Mouse (Mus musculus) right cerebral cortex, postnatal 25 days (tissue): ENCODE results near the gene Tldc1.

Experiments used
- DNase-seq: peaks from one replicate; pipeline ENCODE4 v3.0.0; 2022

The Tldc1 gene

DNA sequence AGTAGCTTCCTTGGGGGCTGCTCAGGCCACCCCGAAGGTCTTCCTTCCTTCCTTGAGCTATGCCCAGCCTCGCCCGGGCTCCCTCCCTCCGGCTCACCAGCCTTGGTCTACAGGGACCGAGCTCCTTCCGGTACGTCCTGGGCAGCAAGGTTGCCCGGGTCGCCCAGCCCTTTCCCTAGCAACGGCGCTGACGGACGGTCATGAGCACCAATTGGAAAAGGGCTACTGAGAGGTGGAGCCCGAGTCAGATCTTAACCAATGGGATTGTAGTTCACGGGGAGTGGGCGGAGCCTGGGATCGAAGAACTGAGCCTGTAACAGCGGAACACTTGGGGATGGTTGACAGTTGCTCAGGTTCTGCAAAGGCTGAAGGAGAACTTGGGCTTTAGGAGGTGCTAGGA, at the start of gene Tldc1:
Gene Tldc1 (minus strand): TSS at position 154 of the 400 bp plus-strand sequence.
- peak; percentile 99 for DNase-seq

DNA sequence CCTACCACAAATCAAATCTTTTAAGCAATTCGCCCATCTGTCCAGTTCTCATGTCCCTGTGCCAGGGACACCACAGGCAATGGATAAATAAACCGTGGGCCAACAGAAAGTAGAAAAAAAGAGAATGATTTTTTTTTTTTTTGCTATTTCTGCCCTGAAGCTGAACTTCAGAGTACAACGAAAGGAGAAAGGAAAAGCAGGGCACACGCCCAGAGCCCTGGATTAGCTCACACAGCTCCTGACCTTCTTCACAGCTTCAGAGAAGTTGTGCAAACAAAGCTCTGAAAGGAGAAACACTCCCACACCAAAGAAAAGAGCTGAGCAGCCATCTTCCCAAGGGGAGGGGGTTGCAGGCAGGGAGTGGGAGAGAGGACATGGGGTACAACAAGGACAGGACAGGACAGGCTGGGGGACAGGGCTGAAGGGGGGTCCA, 49.5 kb upstream of the Tldc1 start:
- DNase-seq: no peak

DNA sequence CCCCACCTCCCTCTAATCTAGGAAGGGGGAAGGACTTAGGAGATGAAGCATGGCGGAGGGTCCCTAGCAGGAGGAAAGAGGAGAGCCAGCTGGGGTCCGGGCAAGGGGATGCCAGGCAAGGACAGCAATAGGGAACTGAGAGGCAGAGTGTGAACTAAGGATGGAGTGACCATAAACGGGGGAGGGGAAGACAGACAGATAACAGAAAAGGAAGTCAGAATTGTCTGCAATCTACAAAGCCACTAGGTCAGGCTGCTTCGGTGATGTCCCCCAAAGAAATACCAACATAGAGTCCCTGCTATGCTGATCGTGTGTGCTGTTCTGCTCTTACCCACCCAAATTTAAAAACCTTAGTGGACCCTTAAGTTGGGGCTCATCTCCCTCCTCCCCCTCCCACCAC, 48.8 kb upstream of the Tldc1 start:
- DNase-seq: no peak

DNA sequence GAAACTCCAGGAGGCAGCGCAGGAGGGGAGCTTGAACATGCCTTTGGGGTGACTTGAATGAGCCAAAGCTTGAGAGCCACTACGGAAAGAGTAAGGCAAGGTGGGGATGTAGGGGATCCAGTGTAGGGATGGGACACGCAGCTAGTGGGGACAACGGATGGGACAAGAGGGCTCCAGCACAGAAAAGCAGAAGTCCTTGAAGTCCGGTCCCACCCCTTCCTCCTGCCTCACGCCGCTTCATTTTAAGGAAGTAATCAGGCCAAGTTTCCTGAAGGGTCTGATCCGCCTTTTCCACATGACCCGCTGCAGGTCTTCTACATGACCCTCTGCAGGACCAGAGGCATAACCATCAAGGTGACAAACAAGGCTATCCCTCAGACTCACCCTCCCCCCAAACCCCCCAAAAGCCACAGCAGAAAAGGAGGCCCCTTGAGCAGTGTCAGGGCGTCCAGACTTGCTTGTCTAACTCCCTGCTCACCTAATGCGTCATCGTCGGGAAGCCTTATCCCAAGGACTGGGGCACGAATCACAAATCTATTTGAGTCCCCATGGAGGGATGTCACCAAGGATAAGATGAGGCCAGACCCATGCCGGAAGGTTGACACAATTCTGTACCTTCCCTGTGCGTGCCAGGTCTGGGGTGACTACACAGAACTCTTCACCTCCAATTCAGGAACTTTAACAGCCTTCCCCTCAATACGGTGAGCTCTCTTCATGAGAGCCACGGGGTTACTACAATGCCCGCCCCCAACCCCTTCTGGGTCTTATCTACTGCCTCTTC, 47.9 kb upstream of the Tldc1 start:
- no peak for DNase-seq

DNA sequence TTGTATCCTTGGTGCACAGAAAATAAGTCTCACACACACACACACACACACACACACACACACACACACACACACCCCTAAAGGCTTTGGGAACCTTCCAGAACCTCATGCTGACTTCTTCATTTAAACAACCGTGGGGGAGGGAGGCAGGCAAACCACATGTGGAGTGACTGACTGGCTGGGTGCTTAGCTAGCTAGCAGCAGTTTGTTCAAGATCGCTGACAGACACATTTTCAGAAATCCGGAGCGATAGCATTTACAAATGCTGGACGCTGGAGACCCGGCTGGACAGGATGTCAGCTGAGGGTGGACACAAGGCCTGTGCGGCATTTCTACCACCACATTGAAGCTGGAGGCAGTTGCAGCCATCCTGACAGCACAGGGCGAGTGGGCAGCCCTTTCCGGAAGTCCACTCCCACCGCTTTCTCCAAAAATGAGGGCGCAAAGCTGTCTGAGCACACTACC, 46.6 kb upstream of the Tldc1 start:
- peak; percentile 46 for DNase-seq

DNA sequence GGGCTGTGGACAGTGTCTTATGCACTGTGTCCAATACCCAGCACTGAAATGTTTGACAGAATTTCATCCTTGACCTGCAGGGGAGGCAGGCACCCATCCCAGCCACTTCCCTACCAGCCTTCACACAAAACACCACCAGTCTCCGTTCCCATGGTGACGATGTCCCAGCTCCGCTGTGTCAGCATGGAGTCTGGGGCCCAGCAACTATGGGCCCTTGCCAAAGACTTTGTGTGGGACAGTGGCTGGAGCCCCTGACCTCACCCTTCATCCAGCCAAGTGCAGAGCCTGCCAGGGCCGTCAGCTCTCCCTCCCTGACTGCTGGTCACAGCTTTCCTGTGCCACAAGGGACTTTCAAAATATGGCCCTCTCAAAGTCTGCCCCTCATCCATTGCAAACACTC, 45.9 kb upstream of the Tldc1 start:
- DNase-seq: peak; percentile 43

DNA sequence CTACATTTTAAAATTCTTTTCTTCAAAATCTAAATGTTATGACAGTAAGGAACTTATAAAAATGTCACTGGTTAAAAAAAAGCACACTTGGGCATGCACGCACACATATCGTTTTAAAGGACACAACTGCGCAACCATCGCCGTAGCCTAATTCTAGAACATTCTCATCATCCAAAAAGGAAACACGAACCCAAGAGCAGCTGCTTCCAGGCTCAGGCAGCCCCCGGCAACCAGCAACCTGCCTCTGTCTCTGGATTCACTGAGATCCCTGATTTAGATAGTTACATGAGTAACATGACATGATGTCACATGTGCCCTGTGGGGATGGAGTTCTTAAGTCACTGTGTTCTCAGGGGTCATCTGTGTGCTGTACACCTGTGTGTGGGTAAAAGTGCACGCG, 45.1 kb upstream of the Tldc1 start:
- no peak for DNase-seq

DNA sequence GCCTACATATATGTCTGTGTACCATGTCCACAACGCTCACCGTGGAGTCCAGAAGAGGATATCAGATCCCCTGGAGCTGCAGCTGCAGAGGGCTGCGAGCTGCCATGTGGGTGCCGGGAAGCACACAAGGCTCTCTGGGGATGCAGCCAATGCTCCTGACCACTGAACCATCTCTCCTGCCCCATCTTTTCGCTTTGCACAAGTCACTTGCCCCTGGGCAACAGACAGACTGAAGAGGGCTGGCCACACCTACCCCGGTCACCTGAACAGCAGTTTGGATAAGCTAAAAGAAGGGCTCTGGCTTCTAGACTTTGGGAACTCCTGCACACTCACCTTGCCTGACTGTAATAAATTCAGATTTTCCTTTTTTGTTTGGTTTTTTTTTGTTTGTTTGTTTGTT, 43.5 kb upstream of the Tldc1 start:
- no peak for DNase-seq

DNA sequence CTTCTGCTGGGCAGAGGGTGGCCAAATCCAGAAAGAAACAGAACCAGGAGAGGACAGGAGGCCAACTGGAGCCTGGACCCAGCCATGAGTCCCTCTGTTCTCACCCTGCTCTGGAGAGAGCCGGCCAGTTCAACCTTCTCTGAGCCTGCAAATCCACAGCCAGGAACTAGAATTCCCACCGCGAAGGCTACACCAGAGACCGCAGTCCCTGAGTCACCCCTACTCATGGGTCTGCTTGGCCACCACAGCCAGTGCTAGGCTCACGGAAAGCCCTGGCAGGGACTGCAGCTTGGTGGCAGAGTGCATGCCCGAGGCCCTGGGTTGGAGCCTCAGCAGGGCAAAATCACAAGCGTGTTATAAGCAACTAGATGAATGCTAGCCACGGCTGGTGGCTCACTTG, 41.8 kb upstream of the Tldc1 start:
- DNase-seq: no peak

DNA sequence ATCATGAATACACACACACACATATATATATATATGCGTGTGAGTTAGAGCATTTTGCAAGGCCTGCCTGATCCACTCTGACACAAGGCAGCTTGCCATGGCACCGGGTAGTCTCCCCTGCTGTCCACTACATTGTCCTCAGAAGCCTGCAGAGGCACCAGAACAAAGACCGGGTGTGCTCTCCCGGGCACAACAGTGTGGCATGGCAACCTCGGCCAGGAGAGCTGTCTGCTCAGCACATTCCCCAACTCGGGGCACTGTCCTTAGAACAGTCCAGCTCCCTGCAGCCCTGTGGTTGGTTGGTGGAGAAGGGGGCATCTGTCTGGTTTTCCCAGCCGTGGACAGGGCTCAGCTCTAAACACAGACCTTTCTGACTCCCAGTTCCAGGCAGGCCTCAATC, 41.1 kb upstream of the Tldc1 start:
- no peak for DNase-seq

DNA sequence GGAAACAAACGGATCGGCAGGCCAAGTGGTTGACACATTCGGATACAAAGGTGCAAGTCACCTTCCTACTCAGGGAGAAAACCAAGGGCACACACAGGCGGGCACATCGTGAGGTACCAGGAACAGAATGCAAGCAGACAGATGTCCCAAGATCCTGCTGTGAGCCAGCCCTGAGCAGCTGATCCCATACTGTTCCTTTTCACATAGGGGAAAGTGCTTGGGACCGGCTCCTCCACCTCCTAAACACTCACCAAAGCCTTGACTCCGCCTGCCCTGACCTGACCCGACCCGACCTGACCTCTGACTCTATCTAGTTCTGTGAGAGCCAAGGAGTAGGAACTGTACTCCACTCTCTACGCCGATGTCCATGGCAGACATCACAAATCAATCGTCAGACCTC, 39.2 kb upstream of the Tldc1 start:
- no peak for DNase-seq

DNA sequence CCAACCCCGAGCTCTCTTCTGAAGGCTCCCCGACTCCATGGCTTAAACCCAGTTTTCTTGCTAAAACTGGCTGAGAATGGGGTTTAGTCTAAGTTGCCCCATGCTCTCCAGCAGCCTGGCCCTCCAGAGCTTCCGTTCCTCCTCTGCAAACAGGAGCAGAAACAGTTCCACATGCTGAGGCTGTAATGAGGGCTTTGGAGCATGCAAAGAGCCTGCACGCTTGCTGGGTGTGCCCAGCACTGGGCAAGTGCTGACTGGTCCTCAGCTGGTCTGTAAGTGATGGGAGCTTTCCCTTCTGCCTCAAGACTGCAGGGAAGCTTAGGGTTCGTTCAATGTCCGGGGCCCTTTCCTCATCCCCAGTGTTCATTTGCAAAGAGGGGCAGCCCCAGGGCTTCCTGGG, 38.0 kb upstream of the Tldc1 start:
- DNase-seq: no peak

DNA sequence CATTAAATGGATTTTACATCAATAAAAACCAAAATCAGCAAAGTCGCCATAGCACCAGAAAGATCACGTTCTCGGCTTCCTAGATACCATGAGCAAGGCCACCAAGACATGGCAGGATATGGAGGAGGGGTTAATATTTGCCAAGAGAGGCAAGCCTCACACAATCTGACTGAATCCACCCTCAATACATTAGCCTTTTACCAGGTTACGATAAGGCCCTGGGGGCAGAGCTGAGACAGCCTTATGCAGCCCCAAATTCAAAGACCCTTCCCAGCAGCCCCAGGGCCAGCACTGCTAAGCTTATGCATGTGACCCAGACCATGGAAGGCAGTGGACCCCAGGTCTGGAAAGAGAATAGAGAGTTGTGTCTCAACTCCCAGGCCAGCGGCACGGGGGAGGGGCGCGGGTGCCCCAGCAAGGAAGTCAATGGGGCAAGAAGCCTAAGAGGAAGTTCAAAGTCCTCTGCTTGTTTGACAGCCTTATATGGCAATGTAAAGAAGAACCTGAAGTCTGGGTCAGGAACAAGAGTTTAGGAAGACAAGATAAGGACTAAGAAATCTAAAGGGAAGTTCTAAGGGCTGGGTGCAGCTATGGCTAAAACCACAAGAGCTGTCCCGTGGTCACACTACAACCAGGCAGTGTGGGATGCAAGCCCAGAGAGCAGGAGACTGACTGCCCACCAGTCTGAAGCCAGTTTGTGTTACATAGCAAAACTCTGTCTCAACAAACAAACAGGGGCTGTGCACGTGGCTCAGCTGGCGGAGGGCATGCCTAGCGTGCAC, 34.6 kb upstream of the Tldc1 start:
- DNase-seq: no peak

DNA sequence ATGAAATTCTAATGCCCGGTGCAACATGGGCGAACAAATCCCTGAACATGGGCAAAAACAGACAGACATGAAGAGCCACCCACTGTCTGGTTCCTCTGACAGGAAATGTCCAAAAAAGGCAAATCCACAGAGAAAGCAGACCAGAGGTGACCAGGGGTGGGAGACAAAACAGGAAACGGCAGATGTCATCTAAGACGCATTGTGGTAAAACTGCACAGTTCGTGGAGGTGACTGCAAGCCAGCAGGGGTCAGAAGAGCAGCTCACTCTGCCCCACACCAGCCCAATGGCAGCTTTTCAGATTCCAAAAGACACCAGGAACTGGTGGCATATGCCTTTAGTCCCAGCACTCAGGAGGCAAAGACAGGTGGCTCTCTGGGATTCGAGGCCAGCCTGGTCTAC, 33.7 kb upstream of the Tldc1 start:
- no peak for DNase-seq

DNA sequence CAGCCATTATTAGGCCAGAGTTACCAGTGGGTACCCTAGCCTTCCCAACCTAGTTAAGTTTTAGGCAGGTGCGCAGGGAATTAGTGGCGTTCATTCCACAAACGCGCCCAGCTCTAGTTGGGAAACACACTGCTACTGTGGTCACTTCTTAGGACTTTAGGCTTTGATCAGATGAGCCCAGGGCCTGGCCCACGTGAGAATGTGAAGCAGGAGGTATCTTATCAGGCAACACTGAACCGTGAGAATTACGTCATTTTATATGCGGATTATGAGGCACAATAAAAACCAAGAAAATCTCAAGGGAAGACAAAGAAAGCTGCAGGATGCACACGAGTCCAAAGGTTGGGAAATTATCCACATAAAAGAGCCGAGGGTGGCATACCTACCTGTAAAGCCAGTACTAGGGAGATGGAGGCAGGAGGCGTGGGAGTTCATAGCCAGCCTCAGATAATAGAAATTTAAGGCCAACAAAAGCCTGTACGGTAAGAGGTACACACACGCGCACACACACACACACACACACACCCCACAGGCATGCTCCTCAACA, 32.8 kb upstream of the Tldc1 start:
- no peak for DNase-seq

DNA sequence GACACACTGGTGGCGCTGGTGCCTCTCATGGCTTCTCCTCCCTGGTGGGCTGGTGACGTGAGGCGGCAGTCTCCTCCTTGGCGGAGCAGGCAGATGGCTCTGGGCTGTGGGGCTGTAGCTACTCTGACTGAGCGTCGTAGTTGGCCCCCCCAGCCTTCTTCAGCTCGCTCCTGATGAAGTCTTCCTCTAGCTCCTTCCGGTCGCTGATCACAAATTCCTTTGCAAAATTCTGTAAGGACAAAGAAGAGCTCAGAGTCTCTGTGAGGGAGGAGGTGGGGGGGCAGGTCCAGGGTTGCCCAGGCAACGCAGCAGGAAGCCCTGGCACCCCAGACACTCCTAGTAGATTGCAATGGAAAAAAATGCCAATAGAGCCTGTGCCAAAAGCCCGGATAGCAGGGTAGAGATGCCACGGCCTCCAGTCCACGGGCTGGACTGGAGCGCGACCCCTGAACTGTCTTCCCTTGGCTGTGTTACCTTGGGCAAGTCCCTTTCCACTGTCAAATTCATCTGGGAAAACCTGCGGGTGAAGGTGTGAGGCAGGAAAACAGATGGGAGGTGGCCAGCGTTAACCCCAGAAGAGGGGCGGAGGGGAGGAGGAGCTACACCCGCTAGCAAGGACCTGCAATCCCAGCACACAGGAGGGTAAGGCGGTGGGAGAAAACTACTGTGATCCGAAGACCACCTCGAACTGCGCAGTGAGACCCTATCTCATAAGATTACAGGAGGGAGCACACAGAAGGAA, 32.1 kb upstream of the Tldc1 start:
- DNase-seq: peak; percentile 49

DNA sequence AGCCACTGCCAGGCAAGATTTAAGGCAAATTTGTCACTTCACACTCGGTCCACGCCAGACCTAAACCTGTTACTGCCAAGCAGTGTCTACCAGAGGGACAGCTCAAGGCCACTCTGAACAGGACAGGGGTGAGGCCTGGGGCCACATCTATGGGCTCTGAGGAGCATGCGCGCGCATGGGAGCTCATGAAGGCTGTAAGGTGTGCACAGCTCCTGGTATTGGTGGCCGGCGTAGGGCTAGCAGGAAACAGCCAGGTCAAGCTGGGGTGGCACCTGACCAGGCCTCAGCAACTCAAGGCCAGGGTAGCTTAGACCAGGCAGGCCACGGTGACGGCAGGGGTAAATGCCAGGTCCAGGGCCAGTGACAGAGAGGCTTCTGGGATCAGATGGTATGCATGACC, 31.4 kb upstream of the Tldc1 start:
- no peak for DNase-seq

DNA sequence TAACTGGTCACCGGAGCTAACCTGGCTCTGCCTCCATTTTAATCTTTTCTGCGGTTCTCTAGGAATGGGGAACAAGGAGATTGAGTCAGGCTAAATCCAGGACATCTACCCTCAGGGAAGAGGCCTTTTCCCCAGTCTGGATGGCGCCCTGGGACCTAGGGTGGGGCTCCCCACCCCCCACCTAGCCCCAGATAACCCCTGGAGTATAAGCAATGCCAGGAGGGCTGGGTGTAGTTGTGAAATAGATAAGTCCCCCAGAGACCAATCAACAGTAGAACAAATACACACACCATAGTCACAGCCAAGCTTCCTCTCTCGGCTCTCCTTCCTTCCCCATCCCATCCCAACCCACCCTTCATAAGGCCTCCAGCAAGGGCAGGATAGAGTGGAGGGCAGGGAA, 29.5 kb upstream of the Tldc1 start:
- DNase-seq: no peak

DNA sequence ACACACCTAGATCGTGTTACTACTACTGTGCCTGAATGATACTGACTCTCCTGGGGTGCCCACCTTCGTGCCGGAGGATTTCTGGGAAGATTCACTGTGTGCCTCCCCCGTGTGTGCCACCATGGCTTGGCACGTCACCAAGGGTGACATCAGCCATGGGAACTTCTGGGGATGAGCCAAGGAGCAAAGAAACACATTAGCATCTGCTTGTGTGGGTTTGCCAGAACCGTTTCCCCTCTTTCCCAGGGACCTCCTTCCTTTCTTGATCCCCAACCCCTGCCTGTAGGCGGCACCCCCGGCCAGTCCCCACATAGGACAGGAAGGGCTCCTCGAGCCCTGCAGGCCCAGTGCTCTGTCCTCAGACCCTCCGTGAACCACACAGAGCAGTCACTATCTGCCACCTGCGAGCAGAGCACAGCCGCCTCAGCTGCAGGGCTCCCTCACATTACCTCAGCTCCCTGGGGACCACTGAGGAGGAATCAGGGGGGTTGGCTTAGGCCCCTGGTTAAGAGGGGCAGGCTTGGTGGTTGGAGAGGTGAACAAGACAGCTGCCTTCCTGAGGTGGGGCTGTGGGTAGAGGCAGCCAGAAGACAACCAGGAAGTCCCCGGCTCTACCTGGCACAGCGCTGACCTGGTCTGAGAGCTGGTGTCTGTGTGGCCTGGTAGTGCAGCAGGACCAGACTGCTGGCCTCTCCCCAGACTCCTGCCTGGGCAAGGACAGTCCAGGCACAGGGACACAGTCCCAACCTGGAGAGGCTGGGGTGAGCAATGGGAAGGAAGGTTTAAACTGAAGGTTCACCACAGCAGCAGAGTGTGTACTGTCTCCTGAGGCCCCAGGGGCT, 28.4 kb upstream of the Tldc1 start:
- peak; percentile 62 for DNase-seq

DNA sequence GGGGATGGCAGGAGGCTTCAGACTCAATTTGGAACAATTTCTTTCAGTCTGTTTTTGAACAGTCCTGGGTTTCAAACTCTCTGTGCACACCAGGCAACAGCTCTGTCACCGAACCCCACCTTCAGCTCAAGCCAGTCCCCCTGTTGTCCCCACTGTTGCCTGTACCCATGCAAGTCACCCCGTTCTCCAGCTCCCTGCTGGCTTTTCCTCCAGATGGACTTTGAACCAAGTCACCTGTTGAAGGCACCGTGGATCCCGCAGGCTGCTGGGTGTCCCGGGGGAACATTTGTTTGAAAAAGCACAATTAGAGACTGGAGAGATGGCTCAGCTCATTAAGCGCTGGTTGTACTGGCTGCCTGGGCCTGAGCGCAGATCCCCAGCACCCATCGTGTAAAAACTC, 27.1 kb upstream of the Tldc1 start:
- no peak for DNase-seq

DNA sequence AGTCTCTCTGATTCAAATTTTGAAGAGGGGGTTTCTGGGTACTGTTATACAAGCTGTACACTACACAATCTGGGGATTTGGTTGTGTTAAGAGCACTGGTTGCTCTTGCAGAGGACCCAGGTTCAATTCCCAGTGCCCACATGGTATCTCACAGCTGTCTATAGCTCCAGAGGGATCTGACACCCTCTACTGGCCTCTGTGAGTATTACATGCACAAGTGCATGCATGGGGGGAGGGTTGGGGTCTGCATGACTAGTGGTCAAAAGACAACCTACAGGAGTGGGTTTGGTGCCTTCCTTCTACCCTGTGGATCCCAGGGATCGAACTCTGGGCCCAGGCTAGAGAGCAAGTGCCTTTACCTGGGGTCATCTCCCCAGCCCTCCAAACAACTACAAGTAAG, 24.4 kb upstream of the Tldc1 start:
- no peak for DNase-seq

DNA sequence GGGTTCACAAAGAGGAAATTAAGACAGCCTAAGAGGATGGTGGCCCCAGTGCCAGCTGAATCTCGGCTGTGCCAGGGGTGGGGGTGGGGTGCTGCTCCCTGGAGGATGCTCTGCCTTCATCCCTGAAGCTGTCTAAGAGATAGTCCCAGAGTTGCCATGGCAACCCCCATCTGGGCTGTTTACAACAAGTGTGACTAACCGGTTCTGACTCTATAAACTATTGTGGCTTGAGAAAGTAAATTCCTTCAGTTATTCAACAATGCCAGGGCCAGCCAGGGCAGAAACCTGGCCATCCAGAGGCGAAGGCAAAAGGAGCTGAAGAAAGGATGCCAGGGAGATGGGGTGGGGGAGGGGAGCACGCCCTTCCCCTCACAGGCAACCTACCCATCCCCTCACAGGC, 23.0 kb upstream of the Tldc1 start:
- peak; percentile 54 for DNase-seq

DNA sequence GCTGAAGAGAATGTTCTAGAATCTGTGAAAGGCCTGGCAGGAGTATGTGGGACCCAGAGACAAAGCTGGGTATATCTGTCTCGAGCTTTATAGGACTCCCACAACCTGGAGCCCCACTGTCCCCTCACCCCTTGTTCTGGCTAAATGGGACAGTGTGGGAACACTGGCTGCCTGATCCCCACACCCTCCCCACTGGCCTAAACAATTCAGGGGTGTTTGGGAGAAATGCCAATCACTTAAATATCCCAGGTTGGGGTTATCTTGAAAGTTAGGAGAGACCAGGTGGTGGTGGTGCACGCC, 20.7 kb upstream of the Tldc1 start:
- no peak for DNase-seq
